Mouse (Mus musculus) adrenal gland, adult 8-10 months (tissue): ENCODE results near the gene Slc16a10. TPM values are rescaled to one million over a fixed set of nuclear protein-coding genes. Genes with fewer than 3 reads are reported as not detected.

Source experiments
- DNase-seq: peaks from one replicate; pipeline ENCODE4 v3.0.0; 2022
- total RNA-seq, 4 experiments: library from RNA; stranded (reverse); gene quantifications; 2 replicates each; pipeline ENCODE4 v1.2.4; 2022

The Slc16a10 gene
- total RNA-seq, 4 experiments from 2014 or later: 11.2 to 17.4 (median 15.0) TPM

- DNase-seq: no peak
These were observed 34.1 kb downstream of the Slc16a10 start for GRCm38 (mm10) chr10:40107995-40108394.

GRCm38 (mm10) chr10:40105174-40105573 is 36.9 kb downstream of the Slc16a10 start:
- DNase-seq: no peak

- no peak for DNase-seq
These were observed 38.3 kb downstream of the Slc16a10 start for GRCm38 (mm10) chr10:40103790-40104189.

- DNase-seq: no peak
These were observed 39.1 kb downstream of the Slc16a10 start for GRCm38 (mm10) chr10:40102986-40103385.

GRCm38 (mm10) chr10:40102166-40102565 is 39.9 kb downstream of the Slc16a10 start:
- DNase-seq: no peak

GRCm38 (mm10) chr10:40098441-40098840 is 43.6 kb downstream of the Slc16a10 start:
- no peak for DNase-seq

- no peak for DNase-seq
These were observed 44.5 kb downstream of the Slc16a10 start for GRCm38 (mm10) chr10:40097519-40097918.

GRCm38 (mm10) chr10:40094752-40095151 is 47.3 kb downstream of the Slc16a10 start:
- DNase-seq: no peak

- no peak for DNase-seq
These were observed 48.5 kb downstream of the Slc16a10 start for GRCm38 (mm10) chr10:40093526-40093925.

GRCm38 (mm10) chr10:40091455-40091854 is 50.6 kb downstream of the Slc16a10 start:
- no peak for DNase-seq

- DNase-seq: no peak
These were observed 51.3 kb downstream of the Slc16a10 start for GRCm38 (mm10) chr10:40090504-40091428.

- DNase-seq: no peak
These were observed 57.5 kb downstream of the Slc16a10 start for GRCm38 (mm10) chr10:40084332-40085093.

GRCm38 (mm10) chr10:40083556-40083955 is 58.5 kb downstream of the Slc16a10 start:
- no peak for DNase-seq

GRCm38 (mm10) chr10:40082668-40083067 is 59.4 kb downstream of the Slc16a10 start:
- no peak for DNase-seq

- DNase-seq: no peak
These were observed 61.5 kb downstream of the Slc16a10 start for GRCm38 (mm10) chr10:40080533-40080932.

GRCm38 (mm10) chr10:40079256-40079655 is 62.8 kb downstream of the Slc16a10 start:
- no peak for DNase-seq

GRCm38 (mm10) chr10:40077960-40078353 is 64.1 kb downstream of the Slc16a10 start:
- no peak for DNase-seq

GRCm38 (mm10) chr10:40077346-40077959 is 64.6 kb downstream of the Slc16a10 start:
- DNase-seq: no peak

GRCm38 (mm10) chr10:40073608-40074007 is 68.5 kb downstream of the Slc16a10 start:
- DNase-seq: no peak

GRCm38 (mm10) chr10:40070684-40071083 is 71.4 kb downstream of the Slc16a10 start:
- DNase-seq: no peak

- no peak for DNase-seq
These were observed 72.8 kb downstream of the Slc16a10 start for GRCm38 (mm10) chr10:40069270-40069669.

- no peak for DNase-seq
These were observed 73.5 kb downstream of the Slc16a10 start for GRCm38 (mm10) chr10:40068595-40068994.

- DNase-seq: no peak
These were observed 74.5 kb downstream of the Slc16a10 start for GRCm38 (mm10) chr10:40067529-40067928.
